In the genomic region with DNA sequence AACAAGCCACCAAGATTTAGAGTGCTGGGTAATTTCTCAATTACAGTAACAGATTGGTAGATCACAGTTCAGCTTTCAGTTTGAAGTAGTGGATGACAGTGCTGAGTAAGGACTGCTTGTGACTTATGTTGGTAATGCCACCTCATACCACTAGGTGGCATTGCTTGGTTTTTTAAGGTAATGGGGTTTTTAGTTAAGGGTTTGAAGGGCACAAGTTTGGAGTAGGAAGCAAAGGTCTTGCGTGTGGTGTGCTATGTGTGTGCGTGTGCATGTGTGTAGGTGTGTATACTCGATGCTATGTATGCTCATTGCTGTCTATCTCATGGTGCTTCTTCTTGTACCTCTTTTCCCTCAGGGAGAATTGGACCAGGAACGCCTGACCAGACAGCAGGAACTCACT, we compare ENCODE assay signal across 10 mouse cellular contexts. TPM values are rescaled to one million over a fixed set of nuclear protein-coding genes. Genes with fewer than 3 reads are reported as not detected.
A peak's percentile ranks its signal among the peaks of the same experiment; 100 is the strongest.
DNase-seq lines count a peak whose midpoint lies in the region; ATAC-seq and TF ChIP-seq lines count a peak whose summit lies in the region.
"Had no signal": no experiment of that assay in that cellular context is flagged by ENCODE, and none has a peak within 500 bp of the region (broad histone marks: within the 10 kb centered on the region; RNA-seq: fewer than 3 reads in every experiment).

No protein-coding gene starts in this region.

- H3K4me2 ChIP-seq in neural tube, embryonic 15.5 days = no peak overlapping the region
- H3K4me2 ChIP-seq: neural tube, embryonic 13.5 days had no signal

- TF ChIP-seq CTCF in cerebellum, adult 2 months (IDR thresholded peaks at IDR 0.05; ENCODE audit: borderline replicate concordance, insufficient read depth, low read depth, low read length) = peak; percentile 52

- H3K27ac ChIP-seq in cerebellum, adult 2 months (ENCODE audit: insufficient read depth, low read length) = no peak overlapping the region
- no peak overlapping the region for H3K27ac ChIP-seq in neural tube, embryonic 15.5 days (replicated peaks)
- H3K27ac ChIP-seq: neural tube, embryonic 13.5 days had no signal

- peak in 1 of 2 experiments; percentile 8 for DNase-seq in cerebellum, adult 2 months
- no peak for DNase-seq in cerebellum, adult 9-11 months
- peak; percentile 23 to 37 for DNase-seq in left cerebral cortex, postnatal 25 days (ENCODE audit: low spot score in 2 of 2)
- DNase-seq in left cerebral cortex, postnatal 36 days (ENCODE audit: low spot score in 2 of 2) = no peak
- peak; percentile 22 for DNase-seq in kidney, postnatal 14 days
- DNase-seq in adrenal gland, adult 18-20 months (ENCODE audit: low spot score in 2 of 2) = no peak

- H3K9me3 ChIP-seq in neural tube, embryonic 15.5 days (replicated peaks) = no peaks in the 10 kb centered on the region
- H3K9me3 ChIP-seq: neural tube, embryonic 13.5 days had no signal

- H3K9ac ChIP-seq in neural tube, embryonic 15.5 days (replicated peaks) = no peak overlapping the region
- H3K9ac ChIP-seq: neural tube, embryonic 13.5 days had no signal

- WGBS in cerebellum, adult 2 months = 86% methylated on average over 4 of the region's 4 CpGs
- 90% methylated on average over 4 of the region's 4 CpGs for WGBS in neural tube, embryonic 15.5 days

- intact Hi-C loops in left cerebral cortex, postnatal 25 days (cut with DNase I) = loop anchor here (10.0 kb wide), 1 partner anchor 174 kb away; no protein-coding TSS in a partner anchor
- intact Hi-C loops in left cerebral cortex, postnatal 36 days (cut with DNase I) = no loop called here

- H3K4me3 ChIP-seq in cerebellum, adult 2 months (replicated peaks; ENCODE audit: insufficient read depth, low read depth, low read length) = no peak overlapping the region
- no peak overlapping the region for H3K4me3 ChIP-seq in neural tube, embryonic 15.5 days (replicated peaks)
- H3K4me3 ChIP-seq: neural tube, embryonic 13.5 days had no signal

- peak; percentile 49 for ATAC-seq in activated CD4-positive, CD25-positive, alpha-beta regulatory T cell, adult 4 months
- no peak for ATAC-seq in neural tube, embryonic 15.5 days (ENCODE audit: low FRiP score)

- no peaks in the 10 kb centered on the region for H3K27me3 ChIP-seq in cerebellum, adult 2 months (ENCODE audit: control insufficient read depth, insufficient read depth, low read length)
- no peaks in the 10 kb centered on the region for H3K27me3 ChIP-seq in neural tube, embryonic 15.5 days (replicated peaks)
- H3K27me3 ChIP-seq: neural tube, embryonic 13.5 days had no signal

- no peaks in the 10 kb centered on the region for H3K4me1 ChIP-seq in cerebellum, adult 2 months (ENCODE audit: control insufficient read depth, insufficient read depth, low read length)
- H3K4me1 ChIP-seq in neural tube, embryonic 15.5 days = no peaks in the 10 kb centered on the region
- H3K4me1 ChIP-seq: neural tube, embryonic 13.5 days had no signal

- TF ChIP-seq POLR2A in cerebellum, adult 2 months (IDR thresholded peaks at IDR 0.05; ENCODE audit: borderline replicate concordance, insufficient read depth, low read length) = no peak

- H3K36me3 ChIP-seq in neural tube, embryonic 15.5 days = peaks cover 44% of the 10 kb centered on the region

RNA-seq across cellular contexts. Expression of a gene that starts 24.2 kb away (rescaled TPM):
- 5.5 and 18.2 TPM in 2 replicates for polyA plus RNA-seq in cerebellum, adult 2 months (2012; rRNA removed)
- total RNA-seq in left cerebral cortex, postnatal 25 days (2021) = 1 to 10 TPM; 4.0 to 5.7 TPM
- total RNA-seq in left cerebral cortex, postnatal 36 days (2021) = 1 to 10 TPM; 2.1 to 3.9 TPM
- 1 to 10 TPM in 1 of 2 experiments, under 1 TPM in 1; 0.82 to 1.1 TPM for polyA plus RNA-seq in activated CD4-positive, CD25-positive, alpha-beta regulatory T cell, adult 4 months (2017; shearing (Covaris generic))
- 0.92 and 1.1 TPM in 2 replicates for polyA plus RNA-seq in neural tube, embryonic 15.5 days (2015; fragmentation: Nextera tagmentation; extraction: Ambion mirVana)
- total RNA-seq in adrenal gland, adult 18-20 months (2021) = not detected
- total RNA-seq: heart, postnatal 14 days had no signal

RNA-seq across cellular contexts. Expression of a gene that starts 51.3 kb away (rescaled TPM):
- polyA plus RNA-seq in cerebellum, adult 2 months (2012; rRNA removed) = 0.59 TPM in 1 of 2 replicates, not detected in the other
- under 1 TPM in 1 of 2 experiments, not detected in 1; 0.87 TPM for total RNA-seq in left cerebral cortex, postnatal 25 days (2021)
- total RNA-seq in left cerebral cortex, postnatal 36 days (2021) = not detected
- polyA plus RNA-seq in activated CD4-positive, CD25-positive, alpha-beta regulatory T cell, adult 4 months (2017; shearing (Covaris generic)) = not detected
- polyA plus RNA-seq in neural tube, embryonic 15.5 days (2015; fragmentation: Nextera tagmentation; extraction: Ambion mirVana) = 2.0 and 5.5 TPM in 2 replicates
- not detected for total RNA-seq in adrenal gland, adult 18-20 months (2021)
- total RNA-seq: heart, postnatal 14 days had no signal

Comparison
In these comparisons a context has a peak if more than half of its experiments do, and no peak if none do; other contexts are left out.
1. DNase-seq: peak in left cerebral cortex, postnatal 25 days (2 of 2) and kidney, postnatal 14 days (single experiment); none in cerebellum, adult 9-11 months (single experiment), left cerebral cortex, postnatal 36 days (0 of 2) and adrenal gland, adult 18-20 months (0 of 2).